Comparison of ENCODE assay signal across 7 mouse cellular contexts in the genomic region with DNA sequence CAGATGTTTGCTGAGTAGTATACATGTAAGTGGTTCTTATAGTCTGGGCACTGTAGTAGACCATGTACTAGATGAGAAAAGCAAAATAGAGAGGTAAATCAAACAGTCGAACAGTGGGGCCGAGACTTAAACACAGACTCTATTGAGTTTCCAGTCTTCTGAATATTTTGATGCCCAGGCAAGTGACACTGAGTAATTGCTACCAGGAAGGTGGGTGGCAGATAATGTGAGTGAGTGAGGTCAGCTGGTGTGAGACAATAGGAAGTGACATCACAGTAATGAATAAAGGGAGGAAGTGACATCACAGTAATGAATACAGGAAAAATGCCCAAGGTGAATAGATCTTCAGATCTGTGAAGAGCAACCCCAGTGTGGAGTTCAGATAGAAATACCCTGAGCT. TPM values are rescaled to one million over a fixed set of nuclear protein-coding genes. Genes with fewer than 3 reads are reported as not detected.
DNase-seq lines count a peak whose midpoint lies in the region; ATAC-seq and TF ChIP-seq lines count a peak whose summit lies in the region.

A gene (plus strand): TSS at position 301 of the 400 bp plus-strand sequence.

- H3K9ac ChIP-seq in lung, embryonic 15.5 days = no peak within 1 kb of the TSS
- no peak within 1 kb of the TSS for H3K9ac ChIP-seq in forebrain, postnatal 0 days
- H3K9ac ChIP-seq in hindbrain, embryonic 11.5 days (ENCODE audit: low read depth, low read length) = no peak within 1 kb of the TSS
- H3K9ac ChIP-seq in neural tube, embryonic 12.5 days = no peak within 1 kb of the TSS

- H3K36me3 ChIP-seq in lung, embryonic 15.5 days = no peaks in the 10 kb centered on the region
- H3K36me3 ChIP-seq in forebrain, postnatal 0 days (ENCODE audit: insufficient read depth) = no peaks in the 10 kb centered on the region
- H3K36me3 ChIP-seq in hindbrain, embryonic 11.5 days (ENCODE audit: control insufficient read depth, insufficient read depth, low read length) = no peaks in the 10 kb centered on the region
- no peaks in the 10 kb centered on the region for H3K36me3 ChIP-seq in neural tube, embryonic 12.5 days
- H3K36me3 ChIP-seq in kidney, adult 2 months (ENCODE audit: control insufficient read depth, insufficient read depth, low read length) = no peaks in the 10 kb centered on the region

- WGBS in lung, embryonic 15.5 days = 84% methylated on average over 2 of the region's 2 CpGs
- WGBS in forebrain, postnatal 0 days = 96% methylated on average over 2 of the region's 2 CpGs
- 86% methylated on average over 2 of the region's 2 CpGs for WGBS in hindbrain, embryonic 11.5 days
- 93% methylated on average over 2 of the region's 2 CpGs for whole genome bisulfite sequencing in neural tube, embryonic 12.5 days
- 92% methylated on average over 2 of the region's 2 CpGs for WGBS in kidney, adult 2 months

- TF ChIP-seq POLR2A in kidney, adult 2 months (IDR thresholded peaks at IDR 0.05; ENCODE audit: low read depth, low read length) = no peak

- H3K27me3 ChIP-seq in lung, embryonic 15.5 days = no peaks in the 10 kb centered on the region
- no peaks in the 10 kb centered on the region for H3K27me3 ChIP-seq in forebrain, postnatal 0 days (ENCODE audit: insufficient read depth, low read length)
- H3K27me3 ChIP-seq in hindbrain, embryonic 11.5 days (ENCODE audit: control insufficient read depth, insufficient read depth, low read length) = no peaks in the 10 kb centered on the region
- H3K27me3 ChIP-seq in neural tube, embryonic 12.5 days (replicated peaks) = no peaks in the 10 kb centered on the region
- no peaks in the 10 kb centered on the region; the same call in 1 of the 2 replicates for H3K27me3 ChIP-seq in kidney, adult 2 months (replicated peaks; ENCODE audit: control insufficient read depth, insufficient read depth, low read length)

- DNase-seq in lung, postnatal 4 days = no peak
- no peak for DNase-seq in forebrain, postnatal 0 days
- DNase-seq in hindbrain, embryonic 11.5 days (ENCODE audit: low spot score) = no peak
- DNase-seq in kidney, adult 2 months = no peak
- no peak for DNase-seq in yolk sac, embryonic 10.5 days (ENCODE audit: low spot score)

- peaks cover 2% of the 10 kb centered on the region; the same call in 1 of the 2 replicates for H3K4me1 ChIP-seq in lung, embryonic 15.5 days
- no peaks in the 10 kb centered on the region for H3K4me1 ChIP-seq in forebrain, postnatal 0 days (ENCODE audit: insufficient read depth)
- H3K4me1 ChIP-seq in hindbrain, embryonic 11.5 days (replicated peaks; ENCODE audit: control insufficient read depth, insufficient read depth, low read length) = no peaks in the 10 kb centered on the region
- H3K4me1 ChIP-seq in neural tube, embryonic 12.5 days = no peaks in the 10 kb centered on the region
- H3K4me1 ChIP-seq in kidney, adult 2 months (ENCODE audit: control insufficient read depth, insufficient read depth, low read length) = no peaks in the 10 kb centered on the region

- H3K27ac ChIP-seq in lung, embryonic 15.5 days = no peak within 1 kb of the TSS
- H3K27ac ChIP-seq in forebrain, postnatal 0 days (ENCODE audit: low read depth, low read length) = no peak within 1 kb of the TSS
- H3K27ac ChIP-seq in hindbrain, embryonic 11.5 days (ENCODE audit: low read depth, low read length) = no peak within 1 kb of the TSS
- H3K27ac ChIP-seq in neural tube, embryonic 12.5 days = no peak within 1 kb of the TSS
- H3K27ac ChIP-seq in kidney, adult 2 months (ENCODE audit: insufficient read depth, low read depth, low read length) = no peak within 1 kb of the TSS

- no peak within 1 kb of the TSS for H3K4me3 ChIP-seq in lung, embryonic 15.5 days
- no peak within 1 kb of the TSS for H3K4me3 ChIP-seq in forebrain, postnatal 0 days (ENCODE audit: low read depth, low read length)
- H3K4me3 ChIP-seq in hindbrain, embryonic 11.5 days (ENCODE audit: low read depth, low read length) = no peak within 1 kb of the TSS
- H3K4me3 ChIP-seq in neural tube, embryonic 12.5 days = no peak within 1 kb of the TSS
- no peak within 1 kb of the TSS for H3K4me3 ChIP-seq in kidney, adult 2 months (ENCODE audit: insufficient read depth, low read depth, low read length)

- TF ChIP-seq CTCF in forebrain, postnatal 0 days (IDR thresholded peaks at IDR 0.05; ENCODE audit: low read depth) = no peak
- no peak for TF ChIP-seq CTCF in kidney, adult 2 months (conservative IDR thresholded peaks at IDR 0.05; ENCODE audit: insufficient read depth, insufficient read length, low read depth, low read length)

- no peaks in the 10 kb centered on the region for H3K9me3 ChIP-seq in lung, embryonic 15.5 days
- H3K9me3 ChIP-seq in forebrain, postnatal 0 days (ENCODE audit: low read length) = no peaks in the 10 kb centered on the region
- H3K9me3 ChIP-seq in hindbrain, embryonic 11.5 days (ENCODE audit: control insufficient read depth, low read length) = no peaks in the 10 kb centered on the region
- no peaks in the 10 kb centered on the region for H3K9me3 ChIP-seq in neural tube, embryonic 12.5 days

- H3K4me2 ChIP-seq in lung, embryonic 15.5 days = no peak within 1 kb of the TSS
- no peak within 1 kb of the TSS for H3K4me2 ChIP-seq in forebrain, postnatal 0 days (ENCODE audit: low read depth)
- H3K4me2 ChIP-seq in hindbrain, embryonic 11.5 days (replicated peaks; ENCODE audit: low read depth, low read length) = no peak within 1 kb of the TSS
- no peak within 1 kb of the TSS for H3K4me2 ChIP-seq in neural tube, embryonic 12.5 days (replicated peaks)

- no peak for ATAC-seq in lung, embryonic 15.5 days (ENCODE audit: borderline replicate concordance, extremely low read depth, low FRiP score, low TSS enrichment)
- ATAC-seq in forebrain, postnatal 0 days = no peak
- no peak for ATAC-seq in hindbrain, embryonic 11.5 days (ENCODE audit: low FRiP score)
- no peak for ATAC-seq in neural tube, embryonic 12.5 days (ENCODE audit: low FRiP score, low read depth)

RNA-seq across cellular contexts. Expression of the gene that starts here (rescaled TPM):
- polyA plus RNA-seq in lung, embryonic 15.5 days (2015; fragmentation: Nextera tagmentation; extraction: Ambion mirVana) = 23.5 and 25.3 TPM in 2 replicates
- 60.9 and 82.5 TPM in 2 replicates for total RNA-seq in forebrain, postnatal 0 days (2014; rRNA removed)
- polyA plus RNA-seq in forebrain, postnatal 0 days (2015; fragmentation: Nextera tagmentation; extraction: Ambion mirVana) = 24.5 and 30.5 TPM in 2 replicates
- 21.6 and 23.8 TPM in 2 replicates for polyA plus RNA-seq in hindbrain, embryonic 11.5 days (2014; fragmentation: Nextera tagmentation; extraction: Ambion mirVana)
- polyA plus RNA-seq in neural tube, embryonic 12.5 days (2016; fragmentation: Nextera tagmentation; extraction: Ambion mirVana) = 35.8 and 37.3 TPM in 2 replicates
- 7.6 and 8.4 TPM in 2 replicates for polyA plus RNA-seq in kidney, adult 2 months (2012; rRNA removed)
